Comparison of ENCODE assay signal across 8 mouse cellular contexts in genomic region chr13:109776116-109776515, GRCm38 (mm10).
DNase-seq lines count a peak whose midpoint lies in the region; ATAC-seq lines count a peak whose summit lies in the region.

No protein-coding gene starts in this region.

- no peaks in the 10 kb centered on the region for H3K27me3 ChIP-seq in heart, embryonic 14.5 days (ENCODE audit: control insufficient read depth, insufficient read depth, low read length)
- no peaks in the 10 kb centered on the region for H3K27me3 ChIP-seq in liver, embryonic 13.5 days
- no peaks in the 10 kb centered on the region for H3K27me3 ChIP-seq in stomach, embryonic 16.5 days (ENCODE audit: control insufficient read depth, insufficient read depth, low read length)

- no peaks in the 10 kb centered on the region for H3K9me3 ChIP-seq in heart, embryonic 14.5 days (ENCODE audit: control insufficient read depth, low read length)
- H3K9me3 ChIP-seq in liver, embryonic 13.5 days (replicated peaks), result no peaks in the 10 kb centered on the region
- no peaks in the 10 kb centered on the region for H3K9me3 ChIP-seq in stomach, embryonic 16.5 days (replicated peaks; ENCODE audit: control insufficient read depth, low read length)

- peak overlapping the region; percentile 30 to 38 for H3K4me3 ChIP-seq in heart, embryonic 14.5 days (ENCODE audit: control insufficient read depth in 1 of 2, insufficient read depth in 1 of 2, low read depth in 1 of 2, low read length in 2 of 2)
- peak overlapping the region; percentile 29 for H3K4me3 ChIP-seq in liver, embryonic 13.5 days (replicated peaks)
- H3K4me3 ChIP-seq in stomach, embryonic 16.5 days (replicated peaks; ENCODE audit: low read length), result peak overlapping the region; percentile 28; the same call in 1 of the 2 replicates

- 1% methylated on average over 11 of the region's 11 CpGs for WGBS in heart, embryonic 14.5 days
- WGBS in liver, embryonic 13.5 days (ENCODE audit: insufficient replicate concordance), result 4% methylated on average over 11 of the region's 11 CpGs
- WGBS in stomach, embryonic 16.5 days, result 3% methylated on average over 11 of the region's 11 CpGs

- peaks cover 5 to 15% of the 10 kb centered on the region in 2 experiments for H3K4me1 ChIP-seq in heart, embryonic 14.5 days (ENCODE audit: control insufficient read depth in 2 of 2, insufficient read depth in 2 of 2, low read length in 2 of 2)
- peaks cover 29% of the 10 kb centered on the region for H3K4me1 ChIP-seq in liver, embryonic 13.5 days (replicated peaks)
- H3K4me1 ChIP-seq in stomach, embryonic 16.5 days (ENCODE audit: control insufficient read depth, insufficient read depth, low read length), result no peaks in the 10 kb centered on the region

- H3K9ac ChIP-seq in heart, embryonic 14.5 days (ENCODE audit: low read length), result peak overlapping the region; percentile 72
- H3K9ac ChIP-seq in liver, embryonic 13.5 days, result peak overlapping the region; percentile 51
- peak overlapping the region; percentile 61 for H3K9ac ChIP-seq in stomach, embryonic 16.5 days (ENCODE audit: low read length)

- H3K36me3 ChIP-seq in heart, embryonic 14.5 days (ENCODE audit: control insufficient read depth, insufficient read depth, low read length), result peaks cover 18% of the 10 kb centered on the region
- H3K36me3 ChIP-seq in liver, embryonic 13.5 days, result peaks cover 28% of the 10 kb centered on the region
- no peaks in the 10 kb centered on the region for H3K36me3 ChIP-seq in stomach, embryonic 16.5 days (ENCODE audit: control insufficient read depth, insufficient read depth, low read length)

- peak; percentile 97 for DNase-seq in CD4-positive, CD25-positive, alpha-beta regulatory T cell, adult 2 months (ENCODE audit: low read depth, low spot score)
- DNase-seq in c-Kit-negative CD71-positive TER-119-positive erythroid progenitor cells, embryonic 14.5 days (ENCODE audit: low read depth, low spot score), result peak; percentile 91
- DNase-seq in fibroblast of lung, adult 2 months (ENCODE audit: low read depth), result peak; percentile 91
- DNase-seq in kidney, postnatal 14 days, result peak; percentile 91
- peak; percentile 88 for DNase-seq in liver, embryonic 13.5 days
- peak; percentile 93 for DNase-seq in neural tube, embryonic 10.5 days (ENCODE audit: extremely low spot score, low spot score)

- H3K4me2 ChIP-seq in heart, embryonic 14.5 days (ENCODE audit: low read length), result peak overlapping the region; percentile 66
- H3K4me2 ChIP-seq in liver, embryonic 13.5 days, result peak overlapping the region; percentile 57
- peak overlapping the region; percentile 50 for H3K4me2 ChIP-seq in stomach, embryonic 16.5 days (ENCODE audit: low read depth, low read length)

- ATAC-seq in heart, embryonic 14.5 days (ENCODE audit: insufficient number of reproducible peaks, insufficient read depth, low FRiP score, low read depth), result peak; percentile 79
- ATAC-seq in liver, embryonic 13.5 days (ENCODE audit: low read depth), result peak; percentile 95
- ATAC-seq in stomach, embryonic 16.5 days (ENCODE audit: insufficient read depth, low FRiP score), result peak; percentile 94

- H3K27ac ChIP-seq in heart, embryonic 14.5 days (replicated peaks in 1 of 2; ENCODE audit: control insufficient read depth in 1 of 2, insufficient read depth in 1 of 2, low read depth in 2 of 2, low read length in 2 of 2), result peak overlapping the region; percentile 72 to 78
- peak overlapping the region; percentile 61 for H3K27ac ChIP-seq in liver, embryonic 13.5 days
- H3K27ac ChIP-seq in stomach, embryonic 16.5 days (ENCODE audit: low read length), result no peak overlapping the region
